Mouse (Mus musculus): ENCODE data around the gene Gm38394.

DNA sequence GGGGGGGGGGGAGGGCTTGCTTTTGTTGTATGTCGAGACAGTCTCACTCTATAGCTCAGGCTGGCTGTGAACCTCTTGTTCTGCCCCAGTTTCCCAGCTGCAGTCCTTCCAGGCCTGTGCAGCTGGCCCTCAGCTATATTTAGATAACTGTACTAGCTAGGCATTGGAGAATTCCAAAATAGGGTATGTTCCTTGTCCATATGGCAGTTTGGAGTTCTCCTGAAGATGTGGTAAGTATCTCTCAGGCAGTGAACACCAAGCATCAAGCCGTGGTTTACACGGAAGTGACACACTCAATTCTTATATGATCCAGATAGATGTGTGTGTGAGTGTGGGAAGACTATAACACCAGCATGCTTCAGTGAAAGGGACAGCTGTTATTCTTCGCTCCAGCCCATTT is 2.3 kb upstream of the Gm38394 start:
- TF ChIP-seq CTCF (IDR thresholded peaks at IDR 0.05; ENCODE audit: low read depth, low read length) (no peak), POLR2A (IDR thresholded peaks at IDR 0.05; ENCODE audit: insufficient read depth, low read length) (no peak), EP300 (IDR thresholded peaks at IDR 0.05; ENCODE audit: insufficient read depth, low read depth, low read length) (no peak)
